Mouse (Mus musculus): ENCODE results near the gene Gm10778. TPM values are rescaled to one million over a fixed set of nuclear protein-coding genes. Genes with fewer than 3 reads are reported as not detected.

Gm10778 gene
- polyA plus RNA-seq, 1 experiment from 2014 or later, result 6.7 TPM

- peak overlapping the region; percentile 79; the same call in 1 of the 2 replicates for H3K4me2 ChIP-seq
- whole genome bisulfite sequencing, result 78% methylated on average over 8 of the region's 8 CpGs
- DNase-seq (ENCODE audit: low spot score, missing footprints) (no peak), ATAC-seq (ENCODE audit: low FRiP score) (no peak)
- no peaks in the 10 kb centered on the region for H3K9me3 ChIP-seq (ENCODE audit: control insufficient read depth, low read length)
- no peaks in the 10 kb centered on the region for H3K36me3 ChIP-seq (ENCODE audit: control insufficient read depth, insufficient read depth, low read length)
- H3K4me3 ChIP-seq (ENCODE audit: low read depth, low read length), result peak overlapping the region; percentile 64; the same call in 1 of the 2 replicates
- H3K27ac ChIP-seq (ENCODE audit: low read depth, low read length), result no peak overlapping the region
- no peaks in the 10 kb centered on the region for H3K27me3 ChIP-seq (ENCODE audit: control insufficient read depth, insufficient read depth, low read length)
- H3K9ac ChIP-seq (ENCODE audit: low read length), result peak overlapping the region; percentile 25; the same call in 1 of the 2 replicates
- peaks cover 9% of the 10 kb centered on the region for H3K4me1 ChIP-seq (ENCODE audit: control insufficient read depth, insufficient read depth, low read length)
Observed at GRCm38 (mm10) chr10:81641978-81642647, 6.7 kb upstream of the Gm10778 start.

- no peaks in the 10 kb centered on the region for H3K9me3 ChIP-seq (ENCODE audit: control insufficient read depth, low read length)
- H3K4me1 ChIP-seq (ENCODE audit: control insufficient read depth, insufficient read depth, low read length), result peaks cover 9% of the 10 kb centered on the region
- no peaks in the 10 kb centered on the region for H3K36me3 ChIP-seq (ENCODE audit: control insufficient read depth, insufficient read depth, low read length)
- no peak for ATAC-seq (ENCODE audit: low FRiP score)
- peak overlapping the region; percentile 64 for H3K4me3 ChIP-seq (ENCODE audit: low read depth, low read length)
- 21% methylated on average over 24 of the region's 24 CpGs for WGBS
- no peak for DNase-seq (ENCODE audit: low spot score, missing footprints)
- peak overlapping the region; percentile 91 for H3K27ac ChIP-seq (ENCODE audit: low read depth, low read length)
- H3K27me3 ChIP-seq (ENCODE audit: control insufficient read depth, insufficient read depth, low read length), result no peaks in the 10 kb centered on the region
- H3K4me2 ChIP-seq, result peak overlapping the region; percentile 79
- peak overlapping the region; percentile 88 for H3K9ac ChIP-seq (ENCODE audit: low read length)
Observed at GRCm38 (mm10) chr10:81642648-81643448, 6.0 kb upstream of the Gm10778 start.

GRCm38 (mm10) chr10:81643449-81644055, 5.3 kb upstream of the Gm10778 start:
- H3K27ac ChIP-seq (ENCODE audit: low read depth, low read length), result peak overlapping the region; percentile 91
- DNase-seq (ENCODE audit: low spot score, missing footprints), result peak; percentile 99
- H3K27me3 ChIP-seq (ENCODE audit: control insufficient read depth, insufficient read depth, low read length), result no peaks in the 10 kb centered on the region
- H3K4me2 ChIP-seq, result peak overlapping the region; percentile 79
- peak; percentile 91 for ATAC-seq (ENCODE audit: low FRiP score)
- under 1% methylated on average over 69 of the region's 75 CpGs for WGBS
- peak overlapping the region; percentile 64 for H3K4me3 ChIP-seq (ENCODE audit: low read depth, low read length)
- no peaks in the 10 kb centered on the region for H3K36me3 ChIP-seq (ENCODE audit: control insufficient read depth, insufficient read depth, low read length)
- peak overlapping the region; percentile 88 for H3K9ac ChIP-seq (ENCODE audit: low read length)
- H3K9me3 ChIP-seq (ENCODE audit: control insufficient read depth, low read length), result no peaks in the 10 kb centered on the region
- peaks cover 9% of the 10 kb centered on the region for H3K4me1 ChIP-seq (ENCODE audit: control insufficient read depth, insufficient read depth, low read length)

- Histone ChIP-seq H3K27ac (ENCODE audit: low read depth, low read length) (peak overlapping the region; percentile 91), H3K9ac (ENCODE audit: low read length) (peak overlapping the region; percentile 88), H3K4me2 (peak overlapping the region; percentile 79), H3K9me3 (ENCODE audit: control insufficient read depth, low read length) (no peaks in the 10 kb centered on the region), H3K4me3 (ENCODE audit: low read depth, low read length) (peak overlapping the region; percentile 64), H3K36me3 (ENCODE audit: control insufficient read depth, insufficient read depth, low read length) (no peaks in the 10 kb centered on the region), H3K27me3 (ENCODE audit: control insufficient read depth, insufficient read depth, low read length) (no peaks in the 10 kb centered on the region), H3K4me1 (ENCODE audit: control insufficient read depth, insufficient read depth, low read length) (peaks cover 9% of the 10 kb centered on the region)
- WGBS, result 64% methylated on average over 2 of the region's 2 CpGs
- DNase-seq (ENCODE audit: low spot score, missing footprints) (peak; percentile 87), ATAC-seq (ENCODE audit: low FRiP score) (peak; percentile 13)
Observed at GRCm38 (mm10) chr10:81644162-81644561, 4.7 kb upstream of the Gm10778 start.

- H3K36me3 ChIP-seq (ENCODE audit: control insufficient read depth, insufficient read depth, low read length), result no peaks in the 10 kb centered on the region
- H3K4me3 ChIP-seq (ENCODE audit: low read depth, low read length), result no peak overlapping the region
- ATAC-seq (ENCODE audit: low FRiP score), result no peak
- no peak overlapping the region for H3K4me2 ChIP-seq
- no peak overlapping the region for H3K9ac ChIP-seq (ENCODE audit: low read length)
- no peaks in the 10 kb centered on the region for H3K27me3 ChIP-seq (ENCODE audit: control insufficient read depth, insufficient read depth, low read length)
- H3K9me3 ChIP-seq (ENCODE audit: control insufficient read depth, low read length), result no peaks in the 10 kb centered on the region
- DNase-seq (ENCODE audit: low spot score, missing footprints), result peak; percentile 65
- WGBS, result 90% methylated on average over 18 of the region's 18 CpGs
- H3K27ac ChIP-seq (ENCODE audit: low read depth, low read length), result no peak overlapping the region
- H3K4me1 ChIP-seq (ENCODE audit: control insufficient read depth, insufficient read depth, low read length), result peaks cover 9% of the 10 kb centered on the region
Observed at GRCm38 (mm10) chr10:81644716-81645115, 4.1 kb upstream of the Gm10778 start.

GRCm38 (mm10) chr10:81645391-81645790, 3.5 kb upstream of the Gm10778 start:
- Histone ChIP-seq H3K4me1 (ENCODE audit: control insufficient read depth, insufficient read depth, low read length) (peaks cover 9% of the 10 kb centered on the region), H3K9me3 (ENCODE audit: control insufficient read depth, low read length) (no peaks in the 10 kb centered on the region), H3K27me3 (ENCODE audit: control insufficient read depth, insufficient read depth, low read length) (no peaks in the 10 kb centered on the region), H3K9ac (ENCODE audit: low read length) (no peak overlapping the region), H3K4me2 (no peak overlapping the region), H3K36me3 (ENCODE audit: control insufficient read depth, insufficient read depth, low read length) (no peaks in the 10 kb centered on the region), H3K27ac (ENCODE audit: low read depth, low read length) (no peak overlapping the region), H3K4me3 (ENCODE audit: low read depth, low read length) (no peak overlapping the region)
- peak; percentile 57 for DNase-seq (ENCODE audit: low spot score, missing footprints)
- 87% methylated on average over 4 of the region's 4 CpGs for WGBS
- no peak for ATAC-seq (ENCODE audit: low FRiP score)

GRCm38 (mm10) chr10:81646015-81646555, 2.8 kb upstream of the Gm10778 start:
- H3K36me3 ChIP-seq (ENCODE audit: control insufficient read depth, insufficient read depth, low read length), result no peaks in the 10 kb centered on the region; the same call in 1 of the 2 replicates
- no peaks in the 10 kb centered on the region for H3K27me3 ChIP-seq (ENCODE audit: control insufficient read depth, insufficient read depth, low read length)
- H3K4me1 ChIP-seq (ENCODE audit: control insufficient read depth, insufficient read depth, low read length), result peaks cover 9% of the 10 kb centered on the region
- no peak overlapping the region for H3K4me2 ChIP-seq
- DNase-seq (ENCODE audit: low spot score, missing footprints) (peak; percentile 23), ATAC-seq (ENCODE audit: low FRiP score) (no peak)
- H3K4me3 ChIP-seq (ENCODE audit: low read depth, low read length), result no peak overlapping the region
- peaks cover 4% of the 10 kb centered on the region; the same call in 1 of the 2 replicates for H3K9me3 ChIP-seq (ENCODE audit: control insufficient read depth, low read length)
- H3K9ac ChIP-seq (ENCODE audit: low read length), result no peak overlapping the region
- WGBS, result 81% methylated on average over 6 of the region's 7 CpGs
- H3K27ac ChIP-seq (ENCODE audit: low read depth, low read length), result no peak overlapping the region

GRCm38 (mm10) chr10:81655178-81655577, 6.3 kb downstream of the Gm10778 start:
- Histone ChIP-seq H3K27ac (ENCODE audit: low read depth, low read length) (no peak overlapping the region), H3K4me1 (ENCODE audit: control insufficient read depth, insufficient read depth, low read length) (no peaks in the 10 kb centered on the region), H3K36me3 (ENCODE audit: control insufficient read depth, insufficient read depth, low read length) (peaks cover 6% of the 10 kb centered on the region), H3K27me3 (ENCODE audit: control insufficient read depth, insufficient read depth, low read length) (no peaks in the 10 kb centered on the region), H3K4me2 (no peak overlapping the region), H3K9me3 (ENCODE audit: control insufficient read depth, low read length) (peaks cover 24% of the 10 kb centered on the region), H3K9ac (ENCODE audit: low read length) (no peak overlapping the region), H3K4me3 (ENCODE audit: low read depth, low read length) (no peak overlapping the region)
- ATAC-seq (ENCODE audit: low FRiP score) (no peak), DNase-seq (ENCODE audit: low spot score, missing footprints) (no peak)
- 91% methylated on average over 10 of the region's 10 CpGs for WGBS

Data from midbrain, embryonic 11.5 days (tissue).